Mouse (Mus musculus) spleen, adult 2 months (tissue): Measurements from ENCODE around the gene Smarcal1.

ENCODE experiments used
- CTCF ChIP-seq: fragments of 200-500 bp; IDR thresholded peaks from 2 replicates; pipeline ENCODE4 v1.5.1; 2011; ENCODE audit warnings: mild to moderate bottlenecking, inconsistent platforms; ENCODE audit not compliant: insufficient read depth, insufficient read length, insufficient replicate concordance; ENCODE audit errors: extremely low read depth
- POLR2A ChIP-seq: fragments of 200-500 bp; IDR thresholded peaks from 2 replicates; pipeline ENCODE4 v1.6.1; 2011; ENCODE audit warnings: low read depth, low read length, inconsistent platforms

- TF ChIP-seq CTCF (no peak), POLR2A (no peak)
These were observed 23.2 kb downstream of the Smarcal1 start for GRCm38 (mm10) chr1:72606186-72606673.
